Mouse (Mus musculus): ENCODE data around the gene Olfr553. TPM values are rescaled to one million over a fixed set of nuclear protein-coding genes. Genes with fewer than 3 reads are reported as not detected.

Gene Olfr553
- polyA plus RNA-seq, 1 experiment from 2014 or later: not detected

DNA sequence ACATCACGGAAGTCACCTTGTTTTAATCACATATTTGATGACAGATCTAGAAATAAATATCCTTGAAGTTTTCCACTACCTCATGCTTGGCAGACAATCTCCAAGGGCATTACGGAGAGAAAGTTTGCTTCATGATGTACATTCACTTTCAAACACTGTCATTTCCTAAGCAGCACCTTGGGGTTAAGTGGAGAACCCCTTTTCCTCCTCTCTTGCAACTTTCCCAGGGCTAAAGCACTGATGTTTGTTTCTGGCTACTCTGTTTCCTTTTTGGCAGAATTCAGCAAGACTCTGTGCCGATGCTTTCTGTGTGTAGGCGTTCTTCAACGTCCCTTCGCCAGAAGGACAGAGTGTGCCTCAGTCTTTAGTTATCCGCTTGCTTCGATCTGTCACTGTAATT lies 46.9 kb downstream of the Olfr553 start, which contains the start of gene Olfr550:
TSS of gene Olfr550 (plus strand) at position 301 of the 400 bp plus-strand sequence.
- WGBS: 96% methylated on average over 8 of the region's 8 CpGs
- peaks cover 8% of the 10 kb centered on the region for H3K4me1 ChIP-seq
- no peaks in the 10 kb centered on the region for H3K9me3 ChIP-seq
- H3K27ac ChIP-seq: no peak within 1 kb of the TSS
- no peaks in the 10 kb centered on the region for H3K27me3 ChIP-seq (ENCODE audit: poor library complexity, severe bottlenecking)
- H3K4me3 ChIP-seq: no peak within 1 kb of the TSS
- DNase-seq (ENCODE audit: extremely low spot score, low spot score): no peak
- H3K36me3 ChIP-seq (replicated peaks): no peaks in the 10 kb centered on the region

DNA sequence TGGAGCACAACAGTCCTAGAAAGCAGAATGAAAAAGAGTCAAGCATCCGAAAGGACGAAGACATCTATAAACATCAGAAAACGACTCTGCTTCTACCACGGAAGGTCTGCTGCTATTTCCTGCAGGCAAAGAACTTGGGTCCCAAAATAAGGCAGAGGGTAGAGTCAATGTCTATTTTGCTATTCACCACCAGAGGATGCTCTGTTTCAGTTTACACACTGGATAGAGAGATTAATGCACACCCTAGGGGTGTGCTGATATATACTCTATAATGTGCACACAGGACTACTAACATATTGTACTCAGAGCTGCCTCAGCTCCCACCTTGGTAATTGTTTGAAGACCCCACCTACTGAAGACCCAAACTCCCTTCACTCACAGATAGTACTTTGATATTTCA lies 51.8 kb downstream of the Olfr553 start:
- DNase-seq (ENCODE audit: extremely low spot score, low spot score): no peak
- no peaks in the 10 kb centered on the region for H3K27me3 ChIP-seq (ENCODE audit: poor library complexity, severe bottlenecking)
- H3K4me1 ChIP-seq: peaks cover 11% of the 10 kb centered on the region
- WGBS: 91% methylated on average over 4 of the region's 4 CpGs
- no peak overlapping the region for H3K4me3 ChIP-seq
- H3K27ac ChIP-seq: no peak overlapping the region
- H3K9me3 ChIP-seq: no peaks in the 10 kb centered on the region
- H3K36me3 ChIP-seq (replicated peaks): no peaks in the 10 kb centered on the region

DNA sequence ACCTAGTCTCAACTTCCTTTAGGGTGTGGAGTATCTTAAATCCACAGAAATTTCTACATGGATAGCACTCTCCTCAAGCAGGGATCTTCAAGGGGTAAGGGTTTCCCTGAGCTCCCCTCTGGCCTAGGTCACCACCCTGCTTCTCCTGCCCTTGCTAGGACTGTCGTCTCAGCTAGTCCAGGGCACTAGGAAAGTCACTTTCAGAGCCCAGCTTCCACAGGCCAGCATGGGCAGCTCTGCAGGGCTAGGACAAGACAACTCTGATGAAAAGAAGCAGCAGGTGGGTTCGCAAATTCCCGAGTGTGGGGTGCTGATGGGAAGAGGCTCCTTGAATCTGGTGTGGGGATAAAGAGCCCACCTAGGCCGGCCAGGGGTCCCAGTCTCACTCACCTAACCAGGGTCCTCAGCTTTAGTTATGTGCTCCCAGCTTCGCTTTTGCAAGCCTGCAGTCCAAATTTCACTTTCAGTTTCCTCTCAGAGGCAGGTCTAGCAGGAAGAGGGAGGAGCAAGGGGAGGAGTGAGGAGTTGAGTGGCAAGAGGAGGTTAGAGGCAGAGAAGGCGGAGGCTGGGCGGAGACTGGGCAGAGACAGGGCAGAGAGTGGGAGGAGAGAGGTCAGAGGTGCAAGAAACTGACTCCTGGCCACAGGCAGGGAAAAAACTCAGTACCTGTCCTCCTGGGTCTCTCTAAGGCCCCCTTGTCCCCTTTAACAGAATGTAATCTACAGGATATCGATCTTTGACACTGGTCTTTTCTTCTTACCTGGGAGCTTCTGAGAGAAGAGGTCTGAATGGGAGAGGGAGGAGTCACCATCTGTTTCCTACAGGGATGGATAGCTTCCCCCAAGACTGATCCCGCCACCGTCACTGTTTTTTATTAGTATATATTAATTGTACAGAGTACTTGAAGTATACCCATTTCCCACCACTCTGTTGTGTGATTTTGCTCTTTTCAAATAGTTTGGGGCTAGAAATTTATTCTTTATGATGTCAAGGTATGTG lies 52.7 kb downstream of the Olfr553 start, which contains the start of gene Trim21:
TSS of gene Trim21 (minus strand) at position 488 of the 999 bp plus-strand sequence.
- DNase-seq (ENCODE audit: extremely low spot score, low spot score): peak; percentile 61
- Histone ChIP-seq H3K9me3 (no peaks in the 10 kb centered on the region), H3K4me3 (peak within 1 kb of the TSS; percentile 52), H3K36me3 (replicated peaks) (no peaks in the 10 kb centered on the region), H3K4me1 (peaks cover 11% of the 10 kb centered on the region), H3K27me3 (ENCODE audit: poor library complexity, severe bottlenecking) (no peaks in the 10 kb centered on the region), H3K27ac (peak within 1 kb of the TSS; percentile 80)
- WGBS: 29% methylated on average over 10 of the region's 10 CpGs

Other genes with a start within 250 kb of the Olfr553 start
- gene Rrm1, start 176.5 kb downstream of the Olfr553 start, polyA plus RNA-seq (2016; fragmentation: Nextera tagmentation; extraction: Ambion mirVana): 296 and 311 TPM in 2 replicates
- 0.19 and 0.55 TPM in 2 replicates for gene Olfr543, start 136.5 kb downstream of the Olfr553 start, polyA plus RNA-seq (2016; fragmentation: Nextera tagmentation; extraction: Ambion mirVana)
- gene Olfr544, start 129.9 kb downstream of the Olfr553 start, polyA plus RNA-seq (2016; fragmentation: Nextera tagmentation; extraction: Ambion mirVana): 0.06 and 0.14 TPM in 2 replicates
- gene Olfr545, start 118.6 kb downstream of the Olfr553 start, polyA plus RNA-seq (2016; fragmentation: Nextera tagmentation; extraction: Ambion mirVana): 0.05 and 0.17 TPM in 2 replicates
- not detected in 2 replicates for gene Olfr547, start 83.5 kb downstream of the Olfr553 start, polyA plus RNA-seq (2016; fragmentation: Nextera tagmentation; extraction: Ambion mirVana)
- gene Olfr548-ps1, start 77.3 kb downstream of the Olfr553 start, polyA plus RNA-seq (2016; fragmentation: Nextera tagmentation; extraction: Ambion mirVana): not detected in 2 replicates
- not detected in 2 replicates for gene Olfr549, start 68.3 kb downstream of the Olfr553 start, polyA plus RNA-seq (2016; fragmentation: Nextera tagmentation; extraction: Ambion mirVana)
- gene Trim21, start 52.7 kb downstream of the Olfr553 start, polyA plus RNA-seq (2016; fragmentation: Nextera tagmentation; extraction: Ambion mirVana): 0.25 and 0.33 TPM in 2 replicates
- not detected in 2 replicates for gene Olfr550, start 46.8 kb downstream of the Olfr553 start, polyA plus RNA-seq (2016; fragmentation: Nextera tagmentation; extraction: Ambion mirVana)
- not detected in 2 replicates for gene Olfr551, start 26.3 kb downstream of the Olfr553 start, polyA plus RNA-seq (2016; fragmentation: Nextera tagmentation; extraction: Ambion mirVana)
- not detected in 2 replicates for gene Olfr552, start 20.4 kb downstream of the Olfr553 start, polyA plus RNA-seq (2016; fragmentation: Nextera tagmentation; extraction: Ambion mirVana)
- not detected in 2 replicates for gene Olfr554, start 20.2 kb upstream of the Olfr553 start, polyA plus RNA-seq (2016; fragmentation: Nextera tagmentation; extraction: Ambion mirVana)
- gene Olfr555, start 40.6 kb upstream of the Olfr553 start, polyA plus RNA-seq (2016; fragmentation: Nextera tagmentation; extraction: Ambion mirVana): not detected in 2 replicates
- not detected in 2 replicates for gene Olfr556, start 46.7 kb upstream of the Olfr553 start, polyA plus RNA-seq (2016; fragmentation: Nextera tagmentation; extraction: Ambion mirVana)
- 9.3 and 10.9 TPM in 2 replicates for gene Trim68, start 69.1 kb upstream of the Olfr553 start, polyA plus RNA-seq (2016; fragmentation: Nextera tagmentation; extraction: Ambion mirVana)
- gene Olfr557, start 77.7 kb upstream of the Olfr553 start, polyA plus RNA-seq (2016; fragmentation: Nextera tagmentation; extraction: Ambion mirVana): not detected in 2 replicates
- not detected in 2 replicates for gene Olfr558, start 84.0 kb upstream of the Olfr553 start, polyA plus RNA-seq (2016; fragmentation: Nextera tagmentation; extraction: Ambion mirVana)
- gene Olfr33, start 100.9 kb upstream of the Olfr553 start, polyA plus RNA-seq (2016; fragmentation: Nextera tagmentation; extraction: Ambion mirVana): not detected in 2 replicates
- not detected in 2 replicates for gene Olfr559, start 109.3 kb upstream of the Olfr553 start, polyA plus RNA-seq (2016; fragmentation: Nextera tagmentation; extraction: Ambion mirVana)
- gene Olfr560, start 141.1 kb upstream of the Olfr553 start, polyA plus RNA-seq (2016; fragmentation: Nextera tagmentation; extraction: Ambion mirVana): not detected in 2 replicates
- gene Olfr78, start 141.3 kb upstream of the Olfr553 start, polyA plus RNA-seq (2016; fragmentation: Nextera tagmentation; extraction: Ambion mirVana): not detected in 2 replicates
- gene Olfr561, start 153.0 kb upstream of the Olfr553 start, polyA plus RNA-seq (2016; fragmentation: Nextera tagmentation; extraction: Ambion mirVana): not detected in 2 replicates
- gene Olfr564, start 185.3 kb upstream of the Olfr553 start, polyA plus RNA-seq (2016; fragmentation: Nextera tagmentation; extraction: Ambion mirVana): not detected in 2 replicates
- not detected in 2 replicates for gene Olfr566, start 240.5 kb upstream of the Olfr553 start, polyA plus RNA-seq (2016; fragmentation: Nextera tagmentation; extraction: Ambion mirVana)

Data from forebrain, embryonic 10.5 days (tissue).